Mouse (Mus musculus): ENCODE measurements at regions not wholly inside any gene's neighbourhood (a gene's known extent, or its start where the extent isn't known, plus 50 kb on each side); places are given as distances from the start of the nearest gene placed in this dataset.

DNA sequence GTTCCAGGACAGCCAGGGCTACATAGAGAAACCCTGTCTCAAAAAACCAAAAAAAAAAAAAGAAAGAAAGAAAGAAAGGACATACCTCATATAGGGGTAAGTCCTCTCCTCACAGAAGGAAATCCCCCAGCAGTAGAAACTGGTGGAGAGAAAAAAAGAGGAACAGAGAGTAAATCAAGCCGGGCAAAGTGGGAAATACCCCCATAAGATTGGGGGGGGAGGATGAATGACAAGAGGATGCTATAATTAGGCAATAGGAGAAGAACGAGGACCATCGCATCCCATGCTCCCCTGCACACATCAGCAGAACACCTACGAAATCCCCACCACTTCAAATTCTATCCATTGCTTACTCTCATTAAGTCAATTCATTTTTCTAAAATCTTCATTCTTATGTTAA, 211.1 kb upstream of the Jarid2 start:
- H3K27me3 ChIP-seq (ENCODE audit: control insufficient read depth, insufficient read depth, insufficient read length): no peaks in the 10 kb centered on the region
- H3K79me3 ChIP-seq (ENCODE audit: low read depth): no peaks in the 10 kb centered on the region
- H3ac ChIP-seq (ENCODE audit: control insufficient read depth, insufficient read length, low read depth): no peak overlapping the region
- no peak overlapping the region for H3K4me3 ChIP-seq (ENCODE audit: insufficient read depth, poor library complexity, severe bottlenecking)
- H3K79me2 ChIP-seq (ENCODE audit: control insufficient read depth, insufficient read depth): no peaks in the 10 kb centered on the region
- TF ChIP-seq USF1 (IDR thresholded peaks at IDR 0.05; ENCODE audit: low read depth): no peak
- no peak for TF ChIP-seq MAX (IDR thresholded peaks at IDR 0.05)
- TF ChIP-seq MYOD1 (IDR thresholded peaks at IDR 0.05; ENCODE audit: control insufficient read depth, insufficient read length, low read depth): no peak
- no peak for TF ChIP-seq CEBPB (IDR thresholded peaks at IDR 0.05; ENCODE audit: low read depth)
- TF ChIP-seq MYOG (IDR thresholded peaks at IDR 0.05; ENCODE audit: control insufficient read depth, extremely low read depth, insufficient read length): no peak
- TF ChIP-seq FOSL1 (IDR thresholded peaks at IDR 0.05; ENCODE audit: insufficient read depth, low read length, poor library complexity, severe bottlenecking): no peak
- no peak for TF ChIP-seq CTCF (IDR thresholded peaks at IDR 0.05; ENCODE audit: control insufficient read depth, insufficient read depth, insufficient read length)
- no peaks in the 10 kb centered on the region for H3K36me3 ChIP-seq (ENCODE audit: control insufficient read depth, insufficient read depth)

DNA sequence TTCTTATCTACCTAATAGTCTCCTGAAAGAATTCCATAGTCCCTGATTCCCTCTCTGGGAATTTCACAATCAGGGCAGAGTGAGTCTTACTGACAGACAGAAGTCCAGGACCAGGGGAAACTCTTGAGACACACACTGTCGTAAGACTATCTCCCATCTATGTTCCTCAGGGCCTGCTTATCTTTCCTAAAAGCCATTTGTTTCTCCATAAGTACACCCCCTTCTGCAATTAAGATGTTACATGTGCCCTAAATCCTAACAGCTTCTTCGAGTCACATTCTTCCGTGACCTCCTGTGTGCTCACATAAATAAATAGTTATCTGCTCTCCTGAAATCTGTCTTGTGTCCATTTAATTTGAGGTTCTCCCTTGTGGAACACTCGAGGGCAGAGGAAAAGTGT, 205.8 kb upstream of the Jarid2 start:
- Histone ChIP-seq H3K4me3 (ENCODE audit: insufficient read depth, poor library complexity, severe bottlenecking) (no peak overlapping the region), H3ac (ENCODE audit: control insufficient read depth, insufficient read length, low read depth) (no peak overlapping the region), H3K36me3 (ENCODE audit: control insufficient read depth, insufficient read depth) (no peaks in the 10 kb centered on the region)

DNA sequence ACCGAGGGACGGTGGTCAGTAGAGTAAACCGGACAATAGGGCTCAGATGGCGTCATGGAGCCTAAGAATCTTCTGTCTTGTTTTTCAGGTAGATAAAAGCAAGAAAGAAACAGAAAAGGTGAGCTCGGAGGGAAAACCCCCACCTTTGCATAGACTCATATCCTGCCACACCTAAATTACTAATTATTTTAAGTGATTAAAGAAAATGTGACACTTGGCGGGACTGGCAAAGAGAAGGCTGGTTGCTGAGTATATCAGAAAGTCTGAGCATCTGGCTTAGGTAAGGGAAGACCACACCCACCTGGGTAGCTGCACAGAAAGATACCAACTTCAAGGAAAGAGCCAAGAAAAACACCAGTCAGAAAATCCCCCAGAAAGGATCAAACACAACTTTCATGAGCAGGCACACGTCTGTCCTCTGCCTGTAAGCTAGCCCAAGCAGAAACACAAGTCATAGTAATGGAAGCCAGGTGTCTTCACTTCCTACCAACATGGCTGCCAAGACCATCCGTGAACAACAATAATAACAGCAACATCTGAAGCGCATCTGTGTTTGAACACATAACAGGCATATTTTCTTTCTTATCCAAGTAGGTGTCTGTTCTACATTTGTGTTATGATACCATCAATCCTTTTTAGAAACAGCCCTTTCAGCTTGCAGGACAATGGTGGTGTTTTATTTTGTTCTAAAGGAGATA, 198.3 kb upstream of the Jarid2 start:
- Histone ChIP-seq H3ac (ENCODE audit: control insufficient read depth, insufficient read length, low read depth) (no peak overlapping the region), H3K27me3 (ENCODE audit: control insufficient read depth, insufficient read depth, insufficient read length) (no peaks in the 10 kb centered on the region), H3K79me2 (ENCODE audit: control insufficient read depth, insufficient read depth) (no peaks in the 10 kb centered on the region)

More for the DNA sequence above, 205.8 kb upstream of the Jarid2 start:
- TF ChIP-seq MAX (IDR thresholded peaks at IDR 0.05): no peak
- TF ChIP-seq MYOD1 (IDR thresholded peaks at IDR 0.05; ENCODE audit: control insufficient read depth, insufficient read length, low read depth): no peak
- no peak for TF ChIP-seq FOSL1 (IDR thresholded peaks at IDR 0.05; ENCODE audit: insufficient read depth, low read length, poor library complexity, severe bottlenecking)
- no peak for TF ChIP-seq CTCF (IDR thresholded peaks at IDR 0.05; ENCODE audit: control insufficient read depth, insufficient read depth, insufficient read length)
- no peak for TF ChIP-seq CEBPB (IDR thresholded peaks at IDR 0.05; ENCODE audit: low read depth)
- TF ChIP-seq MYOG (IDR thresholded peaks at IDR 0.05; ENCODE audit: control insufficient read depth, extremely low read depth, insufficient read length): no peak
- TF ChIP-seq USF1 (IDR thresholded peaks at IDR 0.05; ENCODE audit: low read depth): no peak
- Histone ChIP-seq H3K79me3 (ENCODE audit: low read depth) (no peaks in the 10 kb centered on the region), H3K27me3 (ENCODE audit: control insufficient read depth, insufficient read depth, insufficient read length) (no peaks in the 10 kb centered on the region), H3K79me2 (ENCODE audit: control insufficient read depth, insufficient read depth) (no peaks in the 10 kb centered on the region)

DNA sequence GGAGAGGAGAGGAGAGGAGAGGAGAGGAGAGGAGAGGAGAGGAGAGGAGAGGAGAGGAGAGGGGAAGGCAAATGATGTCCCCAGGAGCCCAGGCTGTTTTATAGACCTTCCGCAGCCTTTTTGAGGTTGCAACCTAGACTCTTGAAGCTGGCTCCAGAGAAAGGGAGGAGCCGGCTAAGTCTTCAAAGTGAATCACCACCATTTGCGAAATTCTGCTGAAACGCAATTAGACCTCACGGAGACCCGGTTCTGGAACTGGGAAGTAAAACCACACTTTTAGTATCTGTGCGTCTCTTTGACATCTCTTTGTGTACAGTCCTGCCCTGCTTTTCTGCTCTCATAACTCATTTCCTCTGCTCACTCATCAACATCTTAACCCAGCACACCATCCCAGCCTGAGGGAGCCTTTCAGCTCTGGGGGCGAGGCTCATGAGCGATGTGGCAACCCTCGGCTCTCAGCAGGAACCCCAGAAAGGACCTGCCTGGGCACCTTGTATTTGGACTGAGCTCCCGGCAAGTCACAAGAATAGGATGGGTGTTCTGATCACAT, 196.6 kb upstream of the Jarid2 start:
- no peak overlapping the region for H3ac ChIP-seq (ENCODE audit: control insufficient read depth, insufficient read length, low read depth)
- H3K27me3 ChIP-seq (ENCODE audit: control insufficient read depth, insufficient read depth, insufficient read length): no peaks in the 10 kb centered on the region
- no peak overlapping the region for H3K4me3 ChIP-seq (ENCODE audit: insufficient read depth, poor library complexity, severe bottlenecking)
- TF ChIP-seq MYOG (IDR thresholded peaks at IDR 0.05; ENCODE audit: control insufficient read depth, extremely low read depth, insufficient read length): no peak
- no peak for TF ChIP-seq USF1 (IDR thresholded peaks at IDR 0.05; ENCODE audit: low read depth)
- TF ChIP-seq CTCF (IDR thresholded peaks at IDR 0.05; ENCODE audit: control insufficient read depth, insufficient read depth, insufficient read length): no peak
- TF ChIP-seq CEBPB (IDR thresholded peaks at IDR 0.05; ENCODE audit: low read depth): no peak
- no peak for TF ChIP-seq MYOD1 (IDR thresholded peaks at IDR 0.05; ENCODE audit: control insufficient read depth, insufficient read length, low read depth)
- TF ChIP-seq MAX (IDR thresholded peaks at IDR 0.05): no peak
- no peak for TF ChIP-seq FOSL1 (IDR thresholded peaks at IDR 0.05; ENCODE audit: insufficient read depth, low read length, poor library complexity, severe bottlenecking)
- H3K36me3 ChIP-seq (ENCODE audit: control insufficient read depth, insufficient read depth): no peaks in the 10 kb centered on the region
- no peaks in the 10 kb centered on the region for H3K79me2 ChIP-seq (ENCODE audit: control insufficient read depth, insufficient read depth)
- no peaks in the 10 kb centered on the region for H3K79me3 ChIP-seq (ENCODE audit: low read depth)

More for the DNA sequence above, 198.3 kb upstream of the Jarid2 start:
- TF ChIP-seq USF1 (IDR thresholded peaks at IDR 0.05; ENCODE audit: low read depth) (no peak), MYOG (IDR thresholded peaks at IDR 0.05; ENCODE audit: control insufficient read depth, extremely low read depth, insufficient read length) (no peak), CEBPB (IDR thresholded peaks at IDR 0.05; ENCODE audit: low read depth) (no peak), MYOD1 (IDR thresholded peaks at IDR 0.05; ENCODE audit: control insufficient read depth, insufficient read length, low read depth) (no peak), MAX (IDR thresholded peaks at IDR 0.05) (no peak), FOSL1 (IDR thresholded peaks at IDR 0.05; ENCODE audit: insufficient read depth, low read length, poor library complexity, severe bottlenecking) (no peak), CTCF (IDR thresholded peaks at IDR 0.05; ENCODE audit: control insufficient read depth, insufficient read depth, insufficient read length) (no peak)
- Histone ChIP-seq H3K4me3 (ENCODE audit: insufficient read depth, poor library complexity, severe bottlenecking) (no peak overlapping the region), H3K79me3 (ENCODE audit: low read depth) (no peaks in the 10 kb centered on the region), H3K36me3 (ENCODE audit: control insufficient read depth, insufficient read depth) (no peaks in the 10 kb centered on the region)

DNA sequence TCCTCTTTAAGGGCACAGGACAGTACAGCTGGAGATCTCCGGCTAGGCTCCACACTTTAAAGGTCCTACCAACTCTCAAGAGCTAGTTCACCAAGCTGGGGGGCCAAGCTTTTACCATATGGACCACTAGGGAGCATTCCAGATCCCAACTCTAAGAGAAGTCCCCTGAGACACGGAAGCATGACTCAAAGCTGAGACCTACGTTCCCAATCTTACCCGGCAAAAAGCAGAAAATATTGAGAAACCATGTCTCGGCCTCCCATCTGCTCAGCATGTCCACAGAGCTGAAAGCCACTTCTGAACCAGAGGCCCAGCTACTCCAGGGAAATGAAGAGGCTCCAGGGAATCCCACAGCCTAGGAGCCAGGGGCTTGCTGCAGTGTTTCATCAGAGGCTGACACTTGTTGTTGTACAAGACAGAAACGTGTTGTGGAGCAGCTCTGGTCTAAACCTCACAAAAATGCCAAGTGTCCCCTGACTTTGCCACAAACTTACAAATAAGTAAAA, 194.6 kb upstream of the Jarid2 start:
- no peak for TF ChIP-seq MYOD1 (IDR thresholded peaks at IDR 0.05; ENCODE audit: control insufficient read depth, insufficient read length, low read depth)

More for the DNA sequence above, 194.6 kb upstream of the Jarid2 start:
- H3K27me3 ChIP-seq (ENCODE audit: control insufficient read depth, insufficient read depth, insufficient read length): no peaks in the 10 kb centered on the region
- H3K79me3 ChIP-seq (ENCODE audit: low read depth): no peaks in the 10 kb centered on the region
- no peak overlapping the region for H3K4me3 ChIP-seq (ENCODE audit: insufficient read depth, poor library complexity, severe bottlenecking)
- no peak overlapping the region for H3ac ChIP-seq (ENCODE audit: control insufficient read depth, insufficient read length, low read depth)
- H3K36me3 ChIP-seq (ENCODE audit: control insufficient read depth, insufficient read depth): no peaks in the 10 kb centered on the region
- H3K79me2 ChIP-seq (ENCODE audit: control insufficient read depth, insufficient read depth): no peaks in the 10 kb centered on the region

Measured in C2C12 (cell line).